Mouse (Mus musculus) liver, postnatal 0 days (tissue): ENCODE results near the gene Sorbs1. TPM values are rescaled to one million over a fixed set of nuclear protein-coding genes. Genes with fewer than 3 reads are reported as not detected.

ENCODE experiments used
- ATAC-seq: fragments of 200-750 bp; cut with Nextera tagmentation; 2 replicates; pipeline ENCODE4 v1.8.0; 2017; ENCODE audit warnings: mild to moderate bottlenecking, moderate library complexity
- DNase-seq: peaks from one replicate; pipeline ENCODE4 v3.0.0-alpha.2; 2016
- H3K27ac ChIP-seq: fragments of 300-500 bp; sonication (generic); 2 replicates; pipeline ENCODE4 v1.5.1; 2014; ENCODE audit warnings: antibody characterized with exemption, moderate library complexity, mild to moderate bottlenecking, low read depth
- H3K27me3 ChIP-seq: fragments of 300-500 bp; sonication (generic); 2 replicates; pipeline ENCODE4 v1.6.1; 2014; ENCODE audit warnings: low read length, control low read depth, mixed read lengths; ENCODE audit not compliant: insufficient read depth
- H3K36me3 ChIP-seq: fragments of 300-500 bp; sonication (generic); replicated peaks from 2 replicates; pipeline ENCODE4 v1.6.1; 2014; ENCODE audit warnings: mild to moderate bottlenecking, control low read depth, low read length, moderate library complexity, mixed read lengths; ENCODE audit not compliant: insufficient read depth
- H3K4me1 ChIP-seq: fragments of 300-500 bp; sonication (generic); 2 replicates; pipeline ENCODE4 v1.6.1; 2014; ENCODE audit warnings: antibody characterized with exemption, mild to moderate bottlenecking, control low read depth; ENCODE audit not compliant: insufficient read depth
- H3K4me2 ChIP-seq: fragments of 300-500 bp; sonication (generic); 2 replicates; pipeline ENCODE4 v1.6.1; 2014; ENCODE audit warnings: low read depth, mild to moderate bottlenecking, low read length, moderate library complexity, mixed read lengths
- H3K4me3 ChIP-seq: fragments of 300-500 bp; sonication (generic); 2 replicates; pipeline ENCODE4 v1.5.1; 2014; ENCODE audit warnings: low read depth, low read length
- H3K9ac ChIP-seq: fragments of 300-500 bp; sonication (generic); replicated peaks from 2 replicates; pipeline ENCODE4 v1.6.1; 2014; ENCODE audit warnings: mild to moderate bottlenecking, moderate library complexity
- H3K9me3 ChIP-seq: fragments of 300-500 bp; sonication (generic); 2 replicates; pipeline ENCODE4 v1.6.1; 2016; ENCODE audit warnings: mild to moderate bottlenecking, control low read depth, low read length, mixed read lengths
- CTCF ChIP-seq: sonication (generic); IDR thresholded peaks from 2 replicates; pipeline ENCODE4 v1.5.1; 2016; ENCODE audit warnings: antibody characterized with exemption, low read depth
- EP300 ChIP-seq: IDR thresholded peaks from 2 replicates; pipeline ENCODE4 v1.6.1; 2016; ENCODE audit warnings: antibody characterized with exemption, low read depth, mild to moderate bottlenecking
- WGBS: fragments of 180-500 bp; shearing (Covaris S2); extraction: QIAGEN DNeasy Blood & Tissue Kit; methylation state at CpG from one replicate; pipeline ENCODE4 v1.1.7; 2014; ENCODE audit not compliant: insufficient replicate concordance; 5-methylcytosine and 5-hydroxymethylcytosine counted together
- polyA plus RNA-seq: library from polyadenylated mRNA; unstranded; fragments of >200 nt; fragmentation: Nextera tagmentation; extraction: Ambion mirVana; gene quantifications from 2 replicates; pipeline ENCODE4 v1.2.1, GENCODE M21; 2015

The Sorbs1 gene
- polyA plus RNA-seq, 1 experiment from 2014 or later: 30.4 TPM

- Histone ChIP-seq H3K4me3 (no peak overlapping the region), H3K36me3 (peaks cover 5% of the 10 kb centered on the region; the same call in 1 of the 2 replicates), H3K27me3 (no peaks in the 10 kb centered on the region), H3K9ac (no peak overlapping the region), H3K4me2 (no peak overlapping the region), H3K4me1 (no peaks in the 10 kb centered on the region), H3K9me3 (no peaks in the 10 kb centered on the region), H3K27ac (no peak overlapping the region)
- TF ChIP-seq CTCF (no peak), EP300 (no peak)
- DNase-seq (no peak), ATAC-seq (no peak)
- WGBS: 82% methylated on average over 6 of the region's 6 CpGs
Observed at GRCm38 (mm10) chr19:40332303-40332702, 181.3 kb downstream of the Sorbs1 start.

GRCm38 (mm10) chr19:40331846-40332245 lies 181.7 kb downstream of the Sorbs1 start:
- 59% methylated on average over 6 of the region's 6 CpGs for WGBS
- no peaks in the 10 kb centered on the region for H3K27me3 ChIP-seq
- H3K4me3 ChIP-seq: no peak overlapping the region
- H3K9ac ChIP-seq: no peak overlapping the region
- ATAC-seq (no peak), DNase-seq (no peak)
- no peak overlapping the region for H3K4me2 ChIP-seq
- H3K36me3 ChIP-seq: peaks cover 8% of the 10 kb centered on the region; the same call in 1 of the 2 replicates
- TF ChIP-seq CTCF: no peak
- TF ChIP-seq EP300: no peak
- H3K9me3 ChIP-seq: no peaks in the 10 kb centered on the region
- no peak overlapping the region for H3K27ac ChIP-seq
- no peaks in the 10 kb centered on the region for H3K4me1 ChIP-seq

GRCm38 (mm10) chr19:40326126-40326525 lies 187.5 kb downstream of the Sorbs1 start:
- ATAC-seq: no peak
- H3K9ac ChIP-seq: no peak overlapping the region
- 92% methylated on average over 21 of the region's 21 CpGs for WGBS

GRCm38 (mm10) chr19:40325381-40325780 lies 188.2 kb downstream of the Sorbs1 start:
- H3K9me3 ChIP-seq: no peaks in the 10 kb centered on the region
- no peak overlapping the region for H3K4me2 ChIP-seq
- TF ChIP-seq CTCF (no peak), EP300 (no peak)
- H3K4me1 ChIP-seq: no peaks in the 10 kb centered on the region
- ATAC-seq: no peak
- no peaks in the 10 kb centered on the region for H3K27me3 ChIP-seq
- H3K9ac ChIP-seq: no peak overlapping the region
- DNase-seq: no peak
- H3K36me3 ChIP-seq: peaks cover 39% of the 10 kb centered on the region
- 87% methylated on average over 8 of the region's 8 CpGs for WGBS
- no peak overlapping the region for H3K27ac ChIP-seq
- no peak overlapping the region for H3K4me3 ChIP-seq

More at GRCm38 (mm10) chr19:40326126-40326525, 187.5 kb downstream of the Sorbs1 start:
- H3K4me1 ChIP-seq: no peaks in the 10 kb centered on the region
- no peak for TF ChIP-seq EP300
- TF ChIP-seq CTCF: no peak
- no peak for DNase-seq
- H3K4me2 ChIP-seq: no peak overlapping the region
- H3K27ac ChIP-seq: no peak overlapping the region
- no peaks in the 10 kb centered on the region for H3K27me3 ChIP-seq
- peaks cover 40% of the 10 kb centered on the region for H3K36me3 ChIP-seq
- no peaks in the 10 kb centered on the region for H3K9me3 ChIP-seq
- H3K4me3 ChIP-seq: no peak overlapping the region

GRCm38 (mm10) chr19:40322226-40322625 lies 191.4 kb downstream of the Sorbs1 start:
- whole genome bisulfite sequencing: 84% methylated on average over 3 of the region's 3 CpGs
- H3K36me3 ChIP-seq: peaks cover 37% of the 10 kb centered on the region
- no peak overlapping the region for H3K4me2 ChIP-seq
- ATAC-seq (no peak), DNase-seq (no peak)
- no peaks in the 10 kb centered on the region for H3K9me3 ChIP-seq
- H3K9ac ChIP-seq: no peak overlapping the region
- no peaks in the 10 kb centered on the region for H3K27me3 ChIP-seq
- no peaks in the 10 kb centered on the region for H3K4me1 ChIP-seq
- no peak overlapping the region for H3K27ac ChIP-seq
- TF ChIP-seq EP300 (no peak), CTCF (no peak)
- H3K4me3 ChIP-seq: no peak overlapping the region

- Histone ChIP-seq H3K27me3 (no peaks in the 10 kb centered on the region), H3K9me3 (no peaks in the 10 kb centered on the region), H3K27ac (no peak overlapping the region), H3K4me2 (no peak overlapping the region), H3K9ac (no peak overlapping the region), H3K4me1 (no peaks in the 10 kb centered on the region), H3K36me3 (peaks cover 24% of the 10 kb centered on the region), H3K4me3 (no peak overlapping the region)
- ATAC-seq (peak; percentile 33; the same call in 1 of the 2 replicates), DNase-seq (no peak)
- 69% methylated on average over 3 of the region's 3 CpGs for WGBS
- TF ChIP-seq CTCF (no peak), EP300 (no peak)
Observed at GRCm38 (mm10) chr19:40319199-40319598, 194.4 kb downstream of the Sorbs1 start.

- 74% methylated on average over 6 of the region's 6 CpGs for WGBS
- ATAC-seq (no peak), DNase-seq (no peak)
- peaks cover 24% of the 10 kb centered on the region; the same call in 1 of the 2 replicates for H3K36me3 ChIP-seq
- H3K4me2 ChIP-seq: no peak overlapping the region
- no peaks in the 10 kb centered on the region for H3K27me3 ChIP-seq
- no peak overlapping the region; the same call in 1 of the 2 replicates for H3K27ac ChIP-seq
- no peak overlapping the region for H3K9ac ChIP-seq
- H3K4me3 ChIP-seq: no peak overlapping the region
- H3K4me1 ChIP-seq: no peaks in the 10 kb centered on the region
- H3K9me3 ChIP-seq: no peaks in the 10 kb centered on the region
- TF ChIP-seq CTCF (no peak), EP300 (no peak)
Observed at GRCm38 (mm10) chr19:40318511-40318910, 195.1 kb downstream of the Sorbs1 start.
